Mouse (Mus musculus) ES-E14 (cell line): Measurements from ENCODE around the gene Galr3. TPM values are rescaled to one million over a fixed set of nuclear protein-coding genes. Genes with fewer than 3 reads are reported as not detected.
"Not testable (repeated sequence)": the region's sequence is repeated elsewhere in the genome, so short reads cannot be mapped to it uniquely, and the experiment has no call there.

Experiments
- DNase-seq: peaks from one replicate; pipeline ENCODE4 v3.0.0-alpha.2; 2013; ENCODE audit warnings: low read depth, low spot score
- H3K27ac ChIP-seq: 2 replicates; pipeline ENCODE4 v1.5.1; 2012; ENCODE audit warnings: low read depth, mild to moderate bottlenecking, low read length, moderate library complexity, mixed read lengths; ENCODE audit not compliant: poor library complexity, insufficient read depth, severe bottlenecking
- H3K36me3 ChIP-seq: 2 replicates; pipeline ENCODE4 v1.6.1; 2012; ENCODE audit warnings: mild to moderate bottlenecking, low read length, moderate library complexity, mixed read lengths; ENCODE audit not compliant: control insufficient read depth, poor library complexity, insufficient read depth, severe bottlenecking
- H3K4me1 ChIP-seq, 2 experiments: fragments of 150-350 bp in 1 of 2; sonication (generic) in 1 of 2; 2 replicates each; pipeline ENCODE4 v1.6.1; 2012; ENCODE audit warnings: low read length in 2 of 2, mild to moderate bottlenecking in 1 of 2, mixed read lengths in 1 of 2; ENCODE audit not compliant: control insufficient read depth in 2 of 2, insufficient read depth in 2 of 2, poor library complexity in 1 of 2
- H3K4me3 ChIP-seq, 2 experiments: fragments of 150-350 bp in 1 of 2; sonication (generic) in 1 of 2; 2 replicates each; pipeline ENCODE4 v1.5.1; 2012; ENCODE audit warnings: low read length in 2 of 2, low read depth in 1 of 2, mild to moderate bottlenecking in 1 of 2, mixed read lengths in 1 of 2; ENCODE audit not compliant: insufficient read depth in 1 of 2, poor library complexity in 1 of 2, severe bottlenecking in 1 of 2
- H3K9ac ChIP-seq: 2 replicates; pipeline ENCODE4 v1.6.1; 2012; ENCODE audit warnings: low read depth, mild to moderate bottlenecking, low read length, mixed read lengths; ENCODE audit not compliant: poor library complexity, insufficient read depth, severe bottlenecking
- H3K9me3 ChIP-seq: fragments of 150-350 bp; sonication (generic); 2 replicates; pipeline ENCODE4 v1.6.1; 2012; ENCODE audit warnings: low read depth, mild to moderate bottlenecking, low read length; ENCODE audit not compliant: control insufficient read depth, insufficient read depth
- CHD2 ChIP-seq: IDR thresholded peaks from 2 replicates; pipeline ENCODE4 v1.6.1; 2014; ENCODE audit warnings: mild to moderate bottlenecking, low read depth, low read length, inconsistent platforms
- HCFC1 ChIP-seq: IDR thresholded peaks from 2 replicates; pipeline ENCODE4 v1.6.1; 2012; ENCODE audit warnings: low read length, inconsistent platforms, borderline replicate concordance; ENCODE audit not compliant: insufficient read depth
- MAFK ChIP-seq: IDR thresholded peaks from 2 replicates; pipeline ENCODE4 v1.6.1; 2014; ENCODE audit warnings: mild to moderate bottlenecking, low read depth, low read length, inconsistent platforms; ENCODE audit not compliant: insufficient read depth
- ZC3H11A ChIP-seq: IDR thresholded peaks from 2 replicates; pipeline ENCODE4 v1.6.1; 2012; ENCODE audit warnings: low read depth, mild to moderate bottlenecking, inconsistent platforms, low read length, borderline replicate concordance
- ZNF384 ChIP-seq: IDR thresholded peaks from 2 replicates; pipeline ENCODE4 v1.6.1; 2012; ENCODE audit warnings: low read depth, low read length, inconsistent platforms
- in situ Hi-C, 2 experiments: fragments of 600-800 bp; cut with MboI; formaldehyde crosslinking; loops; one replicate each; pipeline ENCODE4 v1.15.1; 2025; ENCODE audit warnings: low sequenced_read_pairs in 2 of 2, inconsistent platforms in 1 of 2; ENCODE audit not compliant: unreplicated experiment in 2 of 2
- total RNA-seq: library from RNA; depleted of rRNA; stranded (reverse); fragments of 300-350 nt; gene quantifications from 2 replicates; pipeline ENCODE4 v1.2.3, GENCODE M21; 2012

The Galr3 gene
- total RNA-seq, 1 experiment, result not detected

DNA sequence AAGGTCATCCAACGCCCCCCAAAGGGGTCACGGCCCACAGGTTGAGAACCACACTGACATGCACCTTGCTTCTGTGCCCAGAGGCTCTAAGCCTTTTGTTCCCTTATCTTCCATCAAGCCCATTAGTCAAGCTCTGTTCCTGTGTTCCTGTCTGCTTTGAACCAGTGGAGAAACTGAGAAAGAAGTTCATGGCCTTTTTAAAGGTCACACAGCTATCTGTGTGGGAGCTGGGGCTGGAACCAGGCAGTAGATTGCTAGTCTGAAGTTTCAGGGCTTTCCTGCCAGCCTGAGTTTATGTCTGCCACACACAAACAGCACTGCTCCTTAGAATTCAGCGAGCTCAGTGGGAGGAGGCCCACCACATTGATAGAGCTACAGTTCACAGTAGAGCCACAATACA is 38.6 kb upstream of the Galr3 start:
- Histone ChIP-seq H3K9ac (no peak overlapping the region), H3K9me3 (no peaks in the 10 kb centered on the region), H3K4me3 (no peak overlapping the region), H3K4me1 (peaks cover 0 to 6% of the 10 kb centered on the region in 2 experiments; a peak in 2 of 4 replicates), H3K36me3 (peaks cover 15% of the 10 kb centered on the region; the same call in 1 of the 2 replicates), H3K27ac (no peak overlapping the region)
- TF ChIP-seq ZNF384 (no peak), CHD2 (peak; percentile 33; the same call in 1 of the 2 replicates), ZC3H11A (no peak)
- in situ Hi-C loops, result no loop called here
- DNase-seq, result no peak

DNA sequence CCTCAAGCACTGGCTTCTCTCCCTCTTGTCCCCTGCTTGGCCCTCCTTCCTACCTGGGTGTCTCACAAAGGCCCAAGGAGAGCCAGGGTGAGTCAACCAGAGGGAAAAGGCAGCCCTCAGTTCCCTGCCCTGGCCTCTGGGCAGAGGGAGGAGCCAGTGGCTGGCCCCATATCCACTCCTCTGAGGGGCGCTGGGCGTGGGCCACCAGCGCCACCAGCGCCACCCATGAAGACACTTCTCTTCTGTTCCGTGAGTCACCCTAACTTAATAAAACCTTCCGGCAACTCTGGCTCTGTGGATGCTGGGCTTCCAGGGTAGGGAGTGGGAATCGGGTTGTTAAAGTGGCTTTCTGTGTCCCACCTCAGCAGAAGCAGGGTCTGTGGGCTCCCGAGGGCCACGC is 36.1 kb upstream of the Galr3 start:
- no peaks in the 10 kb centered on the region for H3K9me3 ChIP-seq
- DNase-seq, result no peak
- in situ Hi-C loops, result no loop called here
- H3K4me1 ChIP-seq, result peaks cover 0 to 8% of the 10 kb centered on the region in 2 experiments; a peak in 2 of 4 replicates
- H3K27ac ChIP-seq, result 0 out of 2 replicates have a peak overlapping the region, but pooled peaks have one; percentile 14
- H3K4me3 ChIP-seq, result no peak overlapping the region
- TF ChIP-seq HCFC1 (no peak), ZC3H11A (no peak)
- H3K9ac ChIP-seq, result no peak overlapping the region
- peaks cover 10% of the 10 kb centered on the region; the same call in 1 of the 2 replicates for H3K36me3 ChIP-seq

DNA sequence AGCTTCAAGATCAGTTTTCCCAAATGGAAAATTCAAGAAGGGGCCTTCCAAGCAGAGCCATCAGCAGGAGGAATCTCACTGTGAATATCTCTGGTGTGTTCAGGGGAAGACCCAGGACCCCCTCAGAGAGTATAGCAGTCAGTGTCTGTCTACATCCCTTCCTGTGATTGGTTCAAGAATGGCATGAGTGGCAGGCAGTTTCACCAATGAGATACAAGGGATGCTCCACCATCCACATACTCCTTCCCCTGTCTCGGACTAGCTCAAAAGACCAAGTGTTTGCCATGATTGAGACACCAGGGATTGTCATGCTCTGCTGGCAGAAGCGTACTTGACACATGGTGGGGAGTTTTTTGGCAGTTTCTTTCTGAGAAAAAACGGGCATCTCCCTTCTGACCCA is 35.0 kb upstream of the Galr3 start:
- Histone ChIP-seq H3K4me3 (no peak overlapping the region), H3K9ac (no peak overlapping the region), H3K36me3 (peaks cover 10% of the 10 kb centered on the region; the same call in 1 of the 2 replicates), H3K4me1 (peaks cover 0 to 8% of the 10 kb centered on the region in 2 experiments; a peak in 2 of 4 replicates), H3K9me3 (no peaks in the 10 kb centered on the region), H3K27ac (no peak overlapping the region)
- DNase-seq, result peak; percentile 72
- TF ChIP-seq CHD2, result peak; percentile 88
- no peak for TF ChIP-seq ZC3H11A
- in situ Hi-C loops, result no loop called here

DNA sequence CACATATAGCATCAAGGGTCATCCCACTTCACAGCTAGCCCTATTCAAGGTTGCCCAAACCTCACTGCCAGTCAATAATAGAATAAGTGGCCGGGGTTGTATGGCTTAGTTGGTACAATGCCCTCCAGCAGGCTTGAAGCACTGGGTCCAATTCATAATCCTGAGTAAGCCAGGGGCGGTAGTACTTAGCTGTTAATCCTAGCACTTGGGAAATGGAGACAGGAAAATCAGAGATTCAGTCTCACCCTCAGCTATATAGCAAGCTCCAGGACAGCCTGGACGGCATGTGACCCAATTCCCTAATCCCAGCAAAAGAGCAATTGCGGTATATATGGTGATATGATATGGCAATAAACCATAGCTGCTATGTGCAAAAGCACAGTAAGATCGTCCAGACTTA is 34.6 kb upstream of the Galr3 start:
- DNase-seq, result no peak
- Histone ChIP-seq H3K4me1 (peaks cover 0 to 8% of the 10 kb centered on the region in 2 experiments; a peak in 2 of 4 replicates), H3K36me3 (peaks cover 10% of the 10 kb centered on the region; the same call in 1 of the 2 replicates), H3K9me3 (no peaks in the 10 kb centered on the region), H3K27ac (no peak overlapping the region), H3K4me3 (no peak overlapping the region), H3K9ac (no peak overlapping the region)
- TF ChIP-seq MAFK, result no peak
- TF ChIP-seq HCFC1, result no peak
- no peak for TF ChIP-seq ZNF384
- no peak for TF ChIP-seq CHD2
- TF ChIP-seq ZC3H11A, result no peak
- in situ Hi-C loops, result no loop called here

DNA sequence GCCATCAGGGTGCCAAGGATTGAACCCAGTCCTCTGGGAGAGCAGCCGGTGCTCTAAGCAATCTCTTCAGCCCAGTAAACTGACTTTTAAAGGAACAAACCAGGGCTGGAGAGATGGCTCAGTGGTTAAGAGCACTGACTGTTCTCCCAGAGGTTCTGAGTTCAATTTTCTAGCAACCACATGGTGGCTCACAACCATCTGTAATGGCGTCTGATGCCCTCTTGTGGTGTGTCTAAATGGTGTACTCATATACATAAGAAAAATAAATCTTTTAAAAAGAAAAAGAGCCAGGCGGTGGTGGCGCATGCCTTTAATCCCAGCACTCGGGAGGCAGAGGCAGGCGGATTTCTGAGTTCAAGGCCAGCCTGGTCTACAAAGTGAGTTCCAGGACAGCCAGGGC is 33.8 kb upstream of the Galr3 start:
- H3K27ac ChIP-seq, in situ Hi-C loops: not testable (repeated sequence)
- H3K36me3 ChIP-seq, result peaks cover 10% of the 10 kb centered on the region; the same call in 1 of the 2 replicates

More for the DNA sequence above, 33.8 kb upstream of the Galr3 start:
- H3K9me3 ChIP-seq, H3K9ac ChIP-seq, H3K4me3 ChIP-seq, DNase-seq, H3K4me1 ChIP-seq: not testable (repeated sequence)
